Mouse (Mus musculus) activated CD4-positive, CD25-positive, alpha-beta regulatory T cell, adult 4 months (primary cell): ENCODE measurements around the gene C330007P06Rik. TPM values are rescaled to one million over a fixed set of nuclear protein-coding genes. Genes with fewer than 3 reads are reported as not detected.
"Not testable (repeated sequence)": the region's sequence is repeated elsewhere in the genome, so short reads cannot be mapped to it uniquely, and the experiment has no call there.

ENCODE experiments used
- ATAC-seq: one replicate; pipeline ENCODE4 v1.8.0; 2017
- polyA plus RNA-seq, 2 experiments: library from polyadenylated mRNA; unstranded; fragments of 100-300 nt; shearing (Covaris generic); gene quantifications; one replicate each; pipeline ENCODE4 v1.2.1; 2017

Gene C330007P06Rik
- polyA plus RNA-seq, 2 experiments from 2014 or later = 27.3 to 30.0 TPM

DNA sequence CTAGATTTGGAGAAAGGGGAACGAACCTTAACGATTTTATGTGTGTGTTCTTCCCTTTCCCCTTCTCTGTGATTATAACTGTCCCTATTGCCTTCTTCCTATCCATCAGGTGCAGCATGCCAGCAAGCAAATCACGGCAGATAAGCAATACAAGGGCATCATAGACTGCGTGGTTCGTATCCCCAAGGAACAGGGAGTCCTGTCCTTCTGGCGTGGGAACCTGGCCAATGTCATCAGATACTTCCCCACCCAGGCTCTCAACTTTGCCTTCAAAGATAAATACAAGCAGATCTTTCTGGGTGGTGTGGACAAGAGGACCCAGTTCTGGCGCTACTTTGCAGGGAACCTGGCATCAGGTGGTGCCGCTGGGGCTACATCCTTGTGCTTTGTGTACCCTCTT lies 77.2 kb downstream of the C330007P06Rik start:
- ATAC-seq = not testable (repeated sequence)

- peak; percentile 53 for ATAC-seq
Measured at GRCm38 (mm10) chrX:36796163-36796581, 77.7 kb downstream of the C330007P06Rik start.

- peak; percentile 91 for ATAC-seq
Measured at GRCm38 (mm10) chrX:36795424-36796162, 78.3 kb downstream of the C330007P06Rik start, which contains the start of gene Slc25a5. TSS of gene Slc25a5 (plus strand) at chrX:36795651.

DNA sequence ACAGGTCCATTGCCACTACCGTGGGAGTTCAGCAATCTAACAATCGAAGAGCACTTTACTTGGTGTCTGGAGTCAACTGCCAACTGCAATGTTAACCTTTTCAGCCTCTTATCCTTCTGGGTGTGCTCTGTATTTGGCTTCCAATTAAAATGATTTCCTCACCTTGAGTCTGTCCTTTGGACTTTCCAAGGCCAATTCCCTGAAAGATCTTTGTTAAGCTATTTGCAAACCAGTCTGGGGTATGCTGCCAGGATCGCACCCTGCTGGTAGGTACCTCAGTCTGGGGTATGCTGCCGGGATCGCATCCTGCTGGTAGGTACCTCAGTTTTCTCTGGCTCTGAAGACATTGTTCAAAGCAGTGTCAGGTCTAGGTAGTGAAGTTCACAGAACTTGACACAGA lies 79.3 kb downstream of the C330007P06Rik start:
- ATAC-seq = no peak

GRCm38 (mm10) chrX:36789360-36789759 lies 84.6 kb downstream of the C330007P06Rik start:
- no peak for ATAC-seq

GRCm38 (mm10) chrX:36777694-36778093 lies 96.2 kb downstream of the C330007P06Rik start:
- no peak for ATAC-seq

DNA sequence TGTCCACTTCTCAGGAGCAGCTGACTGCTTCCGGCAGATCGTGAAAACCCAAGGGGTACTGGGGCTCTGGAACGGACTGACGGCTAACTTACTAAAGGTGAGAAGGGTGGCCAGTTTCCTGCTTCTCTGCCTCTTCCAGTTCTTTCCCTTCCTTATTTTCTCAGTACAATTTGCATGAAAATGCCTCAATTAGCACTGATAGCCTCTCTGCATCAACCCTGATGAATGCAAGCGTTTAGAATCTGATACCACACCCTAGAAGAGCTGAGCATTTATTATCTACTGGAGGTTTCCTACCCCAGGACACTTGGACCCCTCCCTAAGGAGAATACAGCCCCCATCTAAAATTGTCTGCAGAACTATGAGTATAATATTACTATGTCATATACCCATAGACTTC lies 98.4 kb downstream of the C330007P06Rik start:
- no peak for ATAC-seq

Other genes starting within 250 kb of the C330007P06Rik start
- gene Akap17b, start 228.7 kb downstream of the C330007P06Rik start, polyA plus RNA-seq = 1 to 10 TPM in 1 of 2 experiments, under 1 TPM in 1; 0.98 to 1.3 TPM
- under 1 TPM in 1 of 2 experiments, not detected in 1; 0.75 TPM for gene Slc25a43, start 130.5 kb downstream of the C330007P06Rik start, polyA plus RNA-seq
- 1,000 to 10,000 TPM; 1,556 to 1,740 TPM for gene Slc25a5, start 78.5 kb downstream of the C330007P06Rik start, polyA plus RNA-seq
- 100 to 1,000 TPM; 134 to 158 TPM for gene Ube2a, start 211 bp downstream of the C330007P06Rik start, polyA plus RNA-seq
- gene Nkrf, start 28.8 kb upstream of the C330007P06Rik start, polyA plus RNA-seq = 1 to 10 TPM; 2.5 to 2.6 TPM
- 100 to 1,000 TPM; 146 to 160 TPM for gene Sept6, start 117.7 kb upstream of the C330007P06Rik start, polyA plus RNA-seq
- gene Sowahd, start 174.7 kb upstream of the C330007P06Rik start, polyA plus RNA-seq = not detected
- 1,000 to 10,000 TPM in 1 of 2 experiments, 100 to 1,000 TPM in 1; 652 to 1,206 TPM for gene Rpl39, start 211.3 kb upstream of the C330007P06Rik start, polyA plus RNA-seq
- 10 to 100 TPM; 33.8 to 46.6 TPM for gene Upf3b, start 236.2 kb upstream of the C330007P06Rik start, polyA plus RNA-seq